Mouse (Mus musculus): ENCODE measurements around the gene Elk3.

DNA sequence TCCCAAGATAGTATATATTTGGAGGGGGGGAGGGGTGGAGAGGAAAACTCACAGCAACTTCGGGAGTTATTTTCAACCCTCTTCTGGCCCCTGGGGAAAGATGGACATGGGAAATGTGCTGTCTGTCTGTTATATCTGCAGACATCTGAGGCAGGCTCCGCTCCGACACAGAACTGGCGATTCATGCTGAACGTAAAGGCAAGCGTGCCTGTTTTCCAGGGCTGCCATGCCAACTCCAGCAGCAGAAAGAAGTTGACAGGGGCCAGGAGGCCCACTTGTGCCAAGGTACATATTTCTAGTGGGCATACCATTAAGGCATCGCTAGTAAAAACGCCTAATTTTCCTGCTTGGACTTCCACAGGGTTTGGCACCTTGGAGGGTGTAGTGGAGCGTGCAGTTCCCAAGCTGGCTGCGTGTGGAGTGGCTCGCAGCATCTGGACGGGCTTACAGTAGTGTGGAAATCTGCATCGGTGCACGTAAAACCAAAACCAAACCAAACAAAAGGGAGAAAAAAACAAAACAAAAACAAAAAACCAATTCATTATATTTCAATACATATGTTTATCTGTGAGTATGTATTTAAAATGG is 37.1 kb upstream of the Elk3 start:
- no peak for TF ChIP-seq CTCF (IDR thresholded peaks at IDR 0.05; ENCODE audit: control insufficient read depth, insufficient read depth, low read length)
- no peak for TF ChIP-seq POLR2A (IDR thresholded peaks at IDR 0.05; ENCODE audit: borderline replicate concordance, control insufficient read depth, low read depth, low read length)
